Mouse (Mus musculus) olfactory bulb, adult 2 months (tissue): ENCODE results near the gene Ints6. TPM values are rescaled to one million over a fixed set of nuclear protein-coding genes. Genes with fewer than 3 reads are reported as not detected.
A peak's percentile ranks its signal among the peaks of the same experiment; 100 is the strongest.

Experiments
- H3K27ac ChIP-seq: fragments of 200-500 bp; 2 replicates; pipeline ENCODE4 v1.5.1; 2012; ENCODE audit warnings: low read depth, low read length; ENCODE audit not compliant: insufficient read depth
- H3K4me1 ChIP-seq: fragments of 200-500 bp; 2 replicates; pipeline ENCODE4 v1.6.1; 2012; ENCODE audit warnings: low read length; ENCODE audit not compliant: control insufficient read depth, insufficient read depth
- H3K4me3 ChIP-seq: fragments of 200-500 bp; 2 replicates; pipeline ENCODE4 v1.5.1; 2012; ENCODE audit warnings: mild to moderate bottlenecking, low read depth, low read length, moderate library complexity; ENCODE audit not compliant: insufficient read depth
- CTCF ChIP-seq: fragments of 200-500 bp; IDR thresholded peaks from 2 replicates; pipeline ENCODE4 v1.5.1; 2012; ENCODE audit warnings: low read depth, mild to moderate bottlenecking, low read length, moderate library complexity; ENCODE audit not compliant: insufficient read depth
- POLR2A ChIP-seq: fragments of 200-500 bp; IDR thresholded peaks from 2 replicates; pipeline ENCODE4 v1.6.1; 2012; ENCODE audit warnings: mild to moderate bottlenecking, low read depth, low read length, moderate library complexity; ENCODE audit not compliant: insufficient read depth
- WGBS: fragments of 180-500 bp; shearing (Covaris S2); methylation state at CpG from one replicate; pipeline ENCODE4 v1.1.7; 2018; 5-methylcytosine and 5-hydroxymethylcytosine counted together
- polyA plus RNA-seq: library from polyadenylated mRNA; stranded (reverse); fragments of >200 nt; gene quantifications from 2 replicates; pipeline ENCODE4 v1.2.4, GENCODE M21; 2012; ENCODE audit warnings: low replicate concordance; ENCODE audit not compliant: missing spikeins, insufficient read depth, insufficient read length

Ints6 gene
- polyA plus RNA-seq, 1 experiment = not detected

DNA sequence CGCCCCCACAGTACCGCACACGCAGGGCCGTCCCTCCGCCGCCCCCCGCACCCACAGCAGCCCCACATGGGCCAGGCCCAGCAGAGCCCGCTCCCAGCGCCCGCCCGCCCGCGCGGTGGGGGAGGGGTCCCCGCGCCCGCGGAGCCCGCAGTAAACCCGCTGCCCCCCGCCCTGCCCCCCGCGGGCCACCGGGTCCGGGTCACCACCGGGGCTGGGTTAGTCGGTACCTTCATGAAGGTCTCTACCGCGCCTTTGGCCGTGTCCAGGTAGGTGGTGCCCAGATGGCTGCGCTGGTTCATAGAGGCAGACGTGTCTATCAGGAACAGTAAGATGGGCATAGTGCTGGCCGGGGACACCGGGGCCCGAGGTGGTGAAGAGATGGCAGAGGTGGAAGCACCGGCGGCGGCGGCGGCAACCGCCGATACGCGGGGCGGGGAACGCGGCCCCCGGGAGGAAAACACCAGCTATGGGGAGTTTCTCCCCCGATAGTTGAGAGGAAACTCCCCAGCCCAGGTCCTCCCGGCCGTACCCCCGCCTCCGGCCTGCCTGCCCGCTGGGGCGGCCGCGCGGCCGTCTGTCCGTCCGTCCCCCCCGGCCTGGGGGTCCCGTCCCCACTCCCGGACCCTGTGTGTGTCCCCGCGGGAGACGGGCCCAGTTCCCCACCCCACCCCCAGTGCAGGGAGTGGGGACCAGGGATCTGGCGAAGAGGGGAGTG is 491 bp downstream of the Ints6 start:
- WGBS = 1% methylated on average over 68 of the region's 68 CpGs
- peaks cover 2% of the 10 kb centered on the region; the same call in 1 of the 2 replicates for H3K4me1 ChIP-seq

DNA sequence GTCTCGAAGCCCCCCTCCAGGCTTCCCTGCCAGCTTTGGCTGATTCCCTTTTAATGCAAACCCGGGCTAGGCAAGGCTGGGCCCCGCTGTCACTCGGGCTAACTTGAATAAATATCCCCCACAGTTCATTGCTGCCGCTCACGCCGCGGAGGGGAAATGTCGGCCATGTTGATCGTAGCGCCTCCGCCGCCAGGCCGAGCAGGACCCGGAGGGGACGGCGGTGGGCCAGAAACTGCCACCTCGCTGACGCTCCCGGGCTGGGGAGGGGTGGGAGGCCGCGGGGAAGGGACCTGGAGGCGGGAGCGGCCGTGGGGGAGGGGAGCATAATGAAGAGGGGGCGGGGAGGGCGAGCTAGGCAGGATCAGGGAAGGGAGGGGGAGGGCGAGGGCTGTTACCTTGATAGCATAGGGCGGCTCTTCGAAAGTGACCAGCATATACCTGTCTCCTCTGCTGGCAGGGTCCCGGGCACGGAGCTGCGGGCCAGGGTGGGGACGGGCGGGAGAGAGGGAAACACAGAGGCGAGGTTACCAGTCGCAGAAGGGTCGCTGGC is 1.1 kb downstream of the Ints6 start:
- H3K4me1 ChIP-seq = peaks cover 2% of the 10 kb centered on the region; the same call in 1 of the 2 replicates
- 1% methylated on average over 37 of the region's 38 CpGs for WGBS
- peak; percentile 47 for TF ChIP-seq POLR2A
- TF ChIP-seq CTCF = 0 out of 2 replicates have a peak, but pooled peaks have one; percentile 22
- H3K4me3 ChIP-seq = peak overlapping the region; percentile 100
- H3K27ac ChIP-seq = peak overlapping the region; percentile 98

More for the DNA sequence above, 491 bp downstream of the Ints6 start:
- no peak for TF ChIP-seq POLR2A
- no peak for TF ChIP-seq CTCF
- Histone ChIP-seq H3K4me3 (peak overlapping the region; percentile 100), H3K27ac (peak overlapping the region; percentile 98)

DNA sequence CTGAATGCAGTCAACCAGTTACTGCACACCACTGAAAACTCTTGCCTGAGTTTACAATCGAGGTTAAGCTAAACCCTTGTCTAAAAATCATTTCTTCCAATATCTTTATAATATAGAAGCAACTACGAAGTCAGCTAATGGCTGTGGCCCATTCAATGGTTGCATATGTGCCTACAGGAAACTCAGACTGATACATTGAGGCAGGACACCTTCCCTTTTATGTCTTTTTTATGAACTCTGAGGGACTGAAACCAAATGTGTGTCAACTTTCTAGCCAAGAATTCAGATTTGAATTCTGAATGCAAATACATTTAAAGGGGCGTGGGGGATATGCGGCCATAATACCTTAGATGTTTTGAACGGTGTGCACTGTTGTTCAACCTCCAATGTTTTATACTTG is 2.3 kb downstream of the Ints6 start:
- no peak for TF ChIP-seq CTCF
- TF ChIP-seq POLR2A = no peak
- no peak overlapping the region for H3K4me3 ChIP-seq
- peaks cover 2% of the 10 kb centered on the region; the same call in 1 of the 2 replicates for H3K4me1 ChIP-seq
- no peak overlapping the region for H3K27ac ChIP-seq
- 93% methylated on average over 5 of the region's 5 CpGs for WGBS

DNA sequence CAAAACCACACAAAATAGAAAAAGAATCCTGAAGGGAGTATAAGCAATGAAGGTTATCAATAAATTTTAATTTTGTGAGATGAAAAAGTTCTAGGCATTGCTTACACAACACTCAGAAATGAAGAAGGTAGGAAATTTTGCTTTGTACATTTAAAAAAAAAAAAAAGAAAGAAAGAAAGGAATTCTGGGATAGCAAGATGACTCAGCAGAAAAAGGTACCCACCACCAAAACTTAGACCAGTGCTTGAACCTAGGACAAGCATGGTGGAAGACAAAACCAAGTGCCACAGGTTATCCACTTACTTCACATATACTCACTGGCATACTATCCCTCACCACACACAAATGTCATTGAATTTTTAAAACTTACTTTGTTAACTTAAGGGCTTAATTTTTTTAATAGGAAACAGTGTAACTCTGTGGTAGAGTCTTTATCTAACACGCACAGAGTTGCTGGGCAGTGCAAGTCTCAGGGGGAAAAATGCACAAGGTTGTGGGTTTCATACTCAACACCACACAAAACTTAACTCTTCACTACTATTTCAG is 5.8 kb downstream of the Ints6 start:
- 93% methylated on average over 1 of the region's 1 CpGs for WGBS
- TF ChIP-seq POLR2A (no peak), CTCF (no peak)
- no peak overlapping the region for H3K27ac ChIP-seq

GRCm38 (mm10) chr14:62751479-62751878 is 9.5 kb downstream of the Ints6 start:
- Histone ChIP-seq H3K4me3 (no peak overlapping the region), H3K4me1 (no peaks in the 10 kb centered on the region), H3K27ac (no peak overlapping the region)
- TF ChIP-seq POLR2A (no peak), CTCF (no peak)
- 96% methylated on average over 2 of the region's 2 CpGs for WGBS

More for the DNA sequence above, 5.8 kb downstream of the Ints6 start:
- no peak overlapping the region for H3K4me3 ChIP-seq
- H3K4me1 ChIP-seq = peaks cover 2% of the 10 kb centered on the region; the same call in 1 of the 2 replicates

GRCm38 (mm10) chr14:62735646-62736045 is 25.3 kb downstream of the Ints6 start:
- TF ChIP-seq POLR2A (no peak), CTCF (no peak)
- WGBS = 89% methylated on average over 1 of the region's 1 CpGs
- H3K27ac ChIP-seq = no peak overlapping the region
- no peak overlapping the region for H3K4me3 ChIP-seq
- no peaks in the 10 kb centered on the region for H3K4me1 ChIP-seq

DNA sequence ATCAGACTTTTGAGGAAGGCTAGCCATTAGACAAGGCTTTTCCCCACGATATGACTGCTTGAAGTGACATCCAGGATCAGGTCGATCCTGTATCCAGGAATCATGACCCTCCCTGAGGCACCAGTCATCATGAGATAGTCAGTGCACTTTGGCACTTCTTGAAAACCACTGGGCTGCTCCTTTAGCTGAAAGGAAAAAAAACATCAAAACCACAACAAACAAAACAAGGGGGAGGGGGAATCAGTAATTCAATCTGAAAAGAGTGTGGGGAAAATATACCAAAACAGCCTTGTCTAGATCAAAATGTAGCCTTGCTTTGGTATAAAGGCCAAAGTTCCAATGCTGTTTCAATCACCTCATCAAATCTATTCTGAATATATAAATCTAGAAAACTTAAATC is 27.3 kb downstream of the Ints6 start:
- no peaks in the 10 kb centered on the region for H3K4me1 ChIP-seq
- no peak overlapping the region for H3K27ac ChIP-seq
- 76% methylated on average over 2 of the region's 2 CpGs for WGBS
- no peak overlapping the region for H3K4me3 ChIP-seq
- TF ChIP-seq POLR2A (no peak), CTCF (no peak)

GRCm38 (mm10) chr14:62731902-62732301 is 29.1 kb downstream of the Ints6 start:
- Histone ChIP-seq H3K27ac (no peak overlapping the region), H3K4me3 (no peak overlapping the region), H3K4me1 (no peaks in the 10 kb centered on the region)
- WGBS = 91% methylated on average over 1 of the region's 1 CpGs
- TF ChIP-seq POLR2A (no peak), CTCF (no peak)

DNA sequence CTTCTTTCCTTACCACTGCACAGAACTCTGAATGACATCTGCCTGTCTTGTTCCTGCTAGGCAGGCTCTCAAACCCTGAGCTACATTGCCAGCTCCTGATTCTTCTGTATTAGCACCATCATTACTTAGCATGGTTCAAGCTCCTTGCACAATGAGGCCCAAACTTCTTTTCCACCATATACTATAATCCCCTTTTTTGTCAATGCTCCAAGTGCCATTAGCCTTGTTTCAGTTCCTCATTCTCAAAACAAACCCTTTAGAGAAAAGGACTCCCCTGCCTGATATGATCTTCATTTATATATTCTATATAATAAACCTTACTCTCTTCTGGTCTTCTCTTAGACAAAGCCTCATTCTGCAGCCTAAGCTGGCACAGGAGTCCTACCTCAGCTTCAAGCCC is 36.4 kb downstream of the Ints6 start:
- TF ChIP-seq POLR2A (no peak), CTCF (no peak)
- Histone ChIP-seq H3K4me1 (no peaks in the 10 kb centered on the region), H3K27ac (no peak overlapping the region), H3K4me3 (no peak overlapping the region)
